Mouse (Mus musculus): ENCODE measurements around the gene Caln1. TPM values are rescaled to one million over a fixed set of nuclear protein-coding genes. Genes with fewer than 3 reads are reported as not detected.

Gene Caln1
- 2.5 and 6.5 TPM in 2 replicates for polyA plus RNA-seq (2014; fragmentation: Nextera tagmentation; extraction: Ambion mirVana)

DNA sequence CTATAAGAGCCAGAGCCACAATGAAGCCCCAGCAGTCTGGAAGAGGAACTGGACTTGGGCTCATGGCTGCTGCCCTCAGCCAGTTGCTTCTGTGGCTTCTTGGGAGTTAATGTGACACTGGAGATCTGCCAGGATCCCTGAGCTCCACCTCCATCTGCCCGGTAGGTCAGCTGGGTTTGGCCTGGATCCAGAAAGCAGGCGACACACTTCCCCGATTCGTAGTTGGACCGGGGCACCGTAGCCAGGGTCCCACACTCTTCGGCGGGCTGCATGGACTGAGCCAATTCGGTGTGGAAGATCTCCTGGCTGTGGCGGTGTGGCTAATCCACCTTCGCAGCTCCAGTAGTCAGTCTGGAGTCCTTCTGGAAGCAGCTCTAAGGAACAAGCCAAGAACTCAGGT lies at the start of gene Caln1:
Gene Caln1 (plus strand): TSS at position 219 of the 400 bp plus-strand sequence.
- no peak within 1 kb of the TSS for H3K9ac ChIP-seq (ENCODE audit: low read length)
- no peak for ATAC-seq
- WGBS, result 68% methylated on average over 11 of the region's 11 CpGs
- H3K27me3 ChIP-seq (replicated peaks; ENCODE audit: control insufficient read depth, insufficient read depth, low read length), result no peaks in the 10 kb centered on the region
- H3K4me1 ChIP-seq (ENCODE audit: control insufficient read depth, insufficient read depth, low read length), result no peaks in the 10 kb centered on the region
- H3K9me3 ChIP-seq (replicated peaks; ENCODE audit: control insufficient read depth, low read length), result no peaks in the 10 kb centered on the region
- no peak within 1 kb of the TSS for H3K27ac ChIP-seq (ENCODE audit: low read depth, low read length)
- H3K4me2 ChIP-seq (ENCODE audit: low read length), result no peak within 1 kb of the TSS
- no peaks in the 10 kb centered on the region for H3K36me3 ChIP-seq (ENCODE audit: control insufficient read depth, insufficient read depth, low read length)
- DNase-seq (ENCODE audit: low spot score), result no peak
- no peak within 1 kb of the TSS for H3K4me3 ChIP-seq (ENCODE audit: low read depth, low read length)

- 95% methylated on average over 5 of the region's 5 CpGs for WGBS
- Histone ChIP-seq H3K27me3 (replicated peaks; ENCODE audit: control insufficient read depth, insufficient read depth, low read length) (no peaks in the 10 kb centered on the region), H3K4me3 (ENCODE audit: low read depth, low read length) (no peak overlapping the region), H3K27ac (ENCODE audit: low read depth, low read length) (no peak overlapping the region), H3K36me3 (ENCODE audit: control insufficient read depth, insufficient read depth, low read length) (peaks cover 5% of the 10 kb centered on the region; the same call in 1 of the 2 replicates), H3K9ac (ENCODE audit: low read length) (no peak overlapping the region), H3K4me1 (ENCODE audit: control insufficient read depth, insufficient read depth, low read length) (no peaks in the 10 kb centered on the region), H3K4me2 (ENCODE audit: low read length) (no peak overlapping the region), H3K9me3 (replicated peaks; ENCODE audit: control insufficient read depth, low read length) (peaks cover 2% of the 10 kb centered on the region; the same call in 1 of the 2 replicates)
- DNase-seq (ENCODE audit: low spot score) (no peak), ATAC-seq (no peak)
These were observed 49.5 kb upstream of the Caln1 start for GRCm38 (mm10) chr5:130319783-130320182.

DNA sequence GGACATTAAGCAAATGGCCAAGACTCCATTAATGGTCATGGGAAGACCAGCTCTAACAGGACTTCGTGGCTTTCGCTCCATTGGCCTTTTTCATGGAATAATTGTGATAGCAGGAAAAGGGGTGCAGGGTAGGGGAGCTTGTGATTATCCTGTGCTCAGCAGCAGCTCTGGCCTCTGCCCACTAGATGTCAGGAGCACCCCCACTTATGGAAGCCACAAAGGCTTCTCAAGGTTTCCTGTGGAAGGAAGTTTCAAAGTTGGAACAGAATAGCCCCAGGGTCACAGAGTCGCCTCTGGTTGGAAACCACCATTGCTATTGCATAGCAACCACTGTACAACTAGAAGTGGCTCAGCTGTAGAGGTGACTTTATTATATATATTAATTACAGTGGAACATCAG lies 48.8 kb upstream of the Caln1 start:
- no peak for ATAC-seq
- Histone ChIP-seq H3K27me3 (replicated peaks; ENCODE audit: control insufficient read depth, insufficient read depth, low read length) (no peaks in the 10 kb centered on the region), H3K4me2 (ENCODE audit: low read length) (no peak overlapping the region), H3K9ac (ENCODE audit: low read length) (no peak overlapping the region), H3K4me3 (ENCODE audit: low read depth, low read length) (no peak overlapping the region), H3K27ac (ENCODE audit: low read depth, low read length) (no peak overlapping the region), H3K4me1 (ENCODE audit: control insufficient read depth, insufficient read depth, low read length) (no peaks in the 10 kb centered on the region), H3K9me3 (replicated peaks; ENCODE audit: control insufficient read depth, low read length) (peaks cover 2% of the 10 kb centered on the region; the same call in 1 of the 2 replicates), H3K36me3 (ENCODE audit: control insufficient read depth, insufficient read depth, low read length) (peaks cover 8% of the 10 kb centered on the region)
- 72% methylated on average over 3 of the region's 3 CpGs for WGBS
- DNase-seq (ENCODE audit: low spot score), result peak; percentile 31

DNA sequence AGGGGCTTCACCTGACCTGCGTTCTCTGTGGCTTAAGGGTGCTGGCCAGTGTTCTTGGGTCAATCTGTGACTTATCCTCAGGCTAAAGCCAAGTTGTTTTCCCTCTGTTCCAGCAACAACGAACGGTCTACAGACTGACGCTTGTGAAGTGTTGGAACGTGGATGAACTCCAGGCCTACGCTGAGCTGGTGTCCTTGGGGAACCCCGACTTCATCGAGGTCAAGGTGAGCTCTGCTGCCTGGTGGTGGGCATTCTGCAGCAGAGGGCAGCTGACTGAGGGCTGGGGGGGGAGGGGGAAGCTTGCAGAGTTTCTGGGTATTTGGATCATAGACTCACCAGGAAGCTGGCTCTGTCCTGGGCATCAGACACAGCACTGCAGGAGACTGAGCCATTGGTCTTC lies 43.8 kb upstream of the Caln1 start:
- H3K4me3 ChIP-seq (ENCODE audit: low read depth, low read length), result no peak overlapping the region
- WGBS, result 96% methylated on average over 8 of the region's 8 CpGs

GRCm38 (mm10) chr5:130327615-130328263 lies 41.5 kb upstream of the Caln1 start:
- Histone ChIP-seq H3K4me1 (ENCODE audit: control insufficient read depth, insufficient read depth, low read length) (0 out of 2 replicates have a peak, but pooled peaks cover 6% of the 10 kb centered on the region), H3K4me3 (ENCODE audit: low read depth, low read length) (no peak overlapping the region), H3K9ac (ENCODE audit: low read length) (no peak overlapping the region), H3K9me3 (replicated peaks; ENCODE audit: control insufficient read depth, low read length) (peaks cover 2% of the 10 kb centered on the region; the same call in 1 of the 2 replicates), H3K27ac (ENCODE audit: low read depth, low read length) (no peak overlapping the region), H3K4me2 (ENCODE audit: low read length) (no peak overlapping the region), H3K36me3 (ENCODE audit: control insufficient read depth, insufficient read depth, low read length) (peaks cover 9% of the 10 kb centered on the region), H3K27me3 (replicated peaks; ENCODE audit: control insufficient read depth, insufficient read depth, low read length) (no peaks in the 10 kb centered on the region)
- 90% methylated on average over 6 of the region's 6 CpGs for WGBS
- ATAC-seq (no peak), DNase-seq (ENCODE audit: low spot score) (no peak)

More for the DNA sequence above, 43.8 kb upstream of the Caln1 start:
- Histone ChIP-seq H3K36me3 (ENCODE audit: control insufficient read depth, insufficient read depth, low read length) (peaks cover 9% of the 10 kb centered on the region), H3K27ac (ENCODE audit: low read depth, low read length) (no peak overlapping the region), H3K4me2 (ENCODE audit: low read length) (no peak overlapping the region), H3K4me1 (ENCODE audit: control insufficient read depth, insufficient read depth, low read length) (no peaks in the 10 kb centered on the region), H3K9me3 (replicated peaks; ENCODE audit: control insufficient read depth, low read length) (peaks cover 2% of the 10 kb centered on the region; the same call in 1 of the 2 replicates), H3K27me3 (replicated peaks; ENCODE audit: control insufficient read depth, insufficient read depth, low read length) (no peaks in the 10 kb centered on the region), H3K9ac (ENCODE audit: low read length) (no peak overlapping the region)
- DNase-seq (ENCODE audit: low spot score), result no peak
- ATAC-seq, result no peak

DNA sequence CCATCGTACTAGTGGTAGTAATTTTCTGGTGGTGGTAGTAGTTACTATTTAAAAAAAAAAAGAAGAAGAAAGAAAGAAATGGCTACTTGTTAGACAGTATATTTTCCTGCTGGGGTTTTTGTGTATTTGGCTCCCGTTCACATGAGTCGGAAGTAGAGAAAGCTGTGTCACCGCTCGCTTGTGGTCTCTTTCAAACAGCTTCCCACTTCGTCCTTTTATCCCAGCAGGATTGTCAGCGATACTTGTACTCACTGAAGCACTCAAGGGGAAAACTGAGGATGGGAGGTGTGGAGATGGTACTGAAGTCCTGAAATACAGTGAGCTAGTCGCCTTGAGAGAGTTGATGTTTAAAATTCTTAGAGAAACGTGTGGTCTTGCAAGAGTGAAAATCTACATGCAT lies 40.9 kb upstream of the Caln1 start:
- ATAC-seq, result no peak
- Histone ChIP-seq H3K27ac (ENCODE audit: low read depth, low read length) (no peak overlapping the region), H3K27me3 (replicated peaks; ENCODE audit: control insufficient read depth, insufficient read depth, low read length) (no peaks in the 10 kb centered on the region), H3K4me3 (ENCODE audit: low read depth, low read length) (no peak overlapping the region), H3K9me3 (replicated peaks; ENCODE audit: control insufficient read depth, low read length) (peaks cover 2% of the 10 kb centered on the region; the same call in 1 of the 2 replicates), H3K36me3 (ENCODE audit: control insufficient read depth, insufficient read depth, low read length) (peaks cover 9% of the 10 kb centered on the region), H3K4me1 (ENCODE audit: control insufficient read depth, insufficient read depth, low read length) (peaks cover 6% of the 10 kb centered on the region; the same call in 1 of the 2 replicates), H3K4me2 (ENCODE audit: low read length) (no peak overlapping the region), H3K9ac (ENCODE audit: low read length) (no peak overlapping the region)
- 81% methylated on average over 9 of the region's 9 CpGs for WGBS
- DNase-seq (ENCODE audit: low spot score), result no peak

DNA sequence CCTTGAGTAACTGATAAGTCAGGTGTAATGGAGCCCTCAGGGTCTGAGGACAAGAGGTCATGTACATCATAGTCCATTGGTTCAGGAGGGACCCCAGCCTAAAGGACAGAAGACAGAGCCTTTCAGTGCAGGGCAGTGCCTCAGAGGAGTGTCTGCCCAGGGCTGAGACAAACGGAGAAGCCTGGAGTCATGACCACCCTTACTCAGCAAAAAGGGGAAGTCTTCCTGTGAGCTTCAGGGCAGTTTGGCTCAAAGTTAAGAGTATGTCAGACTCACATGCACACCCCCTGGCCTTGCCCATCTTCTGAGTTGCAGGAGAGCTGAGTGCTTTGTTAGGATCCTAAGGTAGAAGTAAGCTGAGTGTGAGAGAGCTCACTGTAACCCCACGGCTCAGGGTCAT lies 39.4 kb upstream of the Caln1 start:
- ATAC-seq, result no peak

GRCm38 (mm10) chr5:130330801-130331200 lies 38.5 kb upstream of the Caln1 start:
- Histone ChIP-seq H3K4me2 (ENCODE audit: low read length) (no peak overlapping the region), H3K4me1 (ENCODE audit: control insufficient read depth, insufficient read depth, low read length) (peaks cover 8% of the 10 kb centered on the region; the same call in 1 of the 2 replicates), H3K9me3 (replicated peaks; ENCODE audit: control insufficient read depth, low read length) (no peaks in the 10 kb centered on the region), H3K4me3 (ENCODE audit: low read depth, low read length) (no peak overlapping the region), H3K27me3 (replicated peaks; ENCODE audit: control insufficient read depth, insufficient read depth, low read length) (no peaks in the 10 kb centered on the region), H3K27ac (ENCODE audit: low read depth, low read length) (no peak overlapping the region), H3K36me3 (ENCODE audit: control insufficient read depth, insufficient read depth, low read length) (peaks cover 11% of the 10 kb centered on the region), H3K9ac (ENCODE audit: low read length) (no peak overlapping the region)
- 59% methylated on average over 4 of the region's 4 CpGs for WGBS
- DNase-seq (ENCODE audit: low spot score), result peak; percentile 37
- ATAC-seq, result 0 out of 2 replicates have a peak, but pooled peaks have one; percentile 46

More for the DNA sequence above, 39.4 kb upstream of the Caln1 start:
- Histone ChIP-seq H3K4me1 (ENCODE audit: control insufficient read depth, insufficient read depth, low read length) (peaks cover 8% of the 10 kb centered on the region; the same call in 1 of the 2 replicates), H3K4me2 (ENCODE audit: low read length) (no peak overlapping the region), H3K4me3 (ENCODE audit: low read depth, low read length) (no peak overlapping the region), H3K9ac (ENCODE audit: low read length) (no peak overlapping the region), H3K27me3 (replicated peaks; ENCODE audit: control insufficient read depth, insufficient read depth, low read length) (no peaks in the 10 kb centered on the region), H3K27ac (ENCODE audit: low read depth, low read length) (no peak overlapping the region), H3K36me3 (ENCODE audit: control insufficient read depth, insufficient read depth, low read length) (peaks cover 9% of the 10 kb centered on the region), H3K9me3 (replicated peaks; ENCODE audit: control insufficient read depth, low read length) (no peaks in the 10 kb centered on the region)
- DNase-seq (ENCODE audit: low spot score), result no peak
- 86% methylated on average over 2 of the region's 2 CpGs for WGBS

DNA sequence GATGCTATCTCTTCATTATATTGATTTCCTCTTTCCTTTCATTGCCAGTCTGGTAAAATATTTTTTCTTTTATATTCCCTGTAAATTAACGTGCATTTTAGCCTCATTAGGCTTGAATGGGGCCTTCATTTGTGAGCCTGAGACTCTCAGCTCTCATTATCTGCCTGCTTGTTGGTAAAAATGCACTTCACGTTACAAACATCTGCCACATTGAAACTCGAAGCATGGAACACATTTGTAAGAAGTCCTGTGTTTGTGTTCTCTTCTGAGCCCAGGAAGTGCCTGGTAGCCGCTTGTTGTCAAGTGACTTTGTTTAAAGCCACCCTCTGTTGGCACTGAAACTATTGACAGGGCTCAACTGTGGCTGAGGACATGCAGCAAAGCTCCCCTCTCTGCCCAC lies 38.0 kb upstream of the Caln1 start:
- no peaks in the 10 kb centered on the region for H3K27me3 ChIP-seq (replicated peaks; ENCODE audit: control insufficient read depth, insufficient read depth, low read length)
- peaks cover 13% of the 10 kb centered on the region for H3K36me3 ChIP-seq (ENCODE audit: control insufficient read depth, insufficient read depth, low read length)
- H3K27ac ChIP-seq (ENCODE audit: low read depth, low read length), result peak overlapping the region; percentile 52; the same call in 1 of the 2 replicates
- WGBS, result 7% methylated on average over 4 of the region's 4 CpGs
- H3K9me3 ChIP-seq (replicated peaks; ENCODE audit: control insufficient read depth, low read length), result no peaks in the 10 kb centered on the region
- no peak overlapping the region for H3K4me2 ChIP-seq (ENCODE audit: low read length)
- DNase-seq (ENCODE audit: low spot score) (peak; percentile 65), ATAC-seq (peak; percentile 42; the same call in 1 of the 2 replicates)
- peaks cover 8% of the 10 kb centered on the region; the same call in 1 of the 2 replicates for H3K4me1 ChIP-seq (ENCODE audit: control insufficient read depth, insufficient read depth, low read length)
- no peak overlapping the region for H3K9ac ChIP-seq (ENCODE audit: low read length)
- H3K4me3 ChIP-seq (ENCODE audit: low read depth, low read length), result no peak overlapping the region
